Comparison of ENCODE assay signal across 23 mouse cellular contexts in genomic region chr9:117187116-117188034, GRCm38 (mm10).
DNase-seq lines count a peak whose midpoint lies in the region; ATAC-seq lines count a peak whose summit lies in the region.
"Had no signal": no experiment of that assay in that cellular context is flagged by ENCODE, and none has a peak within 500 bp of the region (broad histone marks: within the 10 kb centered on the region; RNA-seq: fewer than 3 reads in every experiment).

No protein-coding gene starts in this region.

- no peak overlapping the region for H3K27ac ChIP-seq in midbrain, embryonic 14.5 days (replicated peaks; ENCODE audit: low read depth, low read length)
- no peak overlapping the region for H3K27ac ChIP-seq in midbrain, embryonic 11.5 days (ENCODE audit: low read depth, low read length)
- H3K27ac ChIP-seq: forebrain, embryonic 12.5 days; hindbrain, embryonic 10.5 days; layer of hippocampus, adult 2 months; limb, embryonic 13.5 days; liver, embryonic 13.5 days; macrophage had no signal

- peak; percentile 55 for DNase-seq in heart, adult 11 months
- DNase-seq in heart, adult 9 months (ENCODE audit: low spot score in 2 of 2): no peak
- DNase-seq in midbrain, embryonic 14.5 days: peak; percentile 58
- DNase-seq in midbrain, embryonic 11.5 days (ENCODE audit: low spot score, missing footprints): no peak
- peak; percentile 23 for DNase-seq in ZHBTc4 (ENCODE audit: low read depth, low spot score)
- DNase-seq in urinary bladder, postnatal 4 days (ENCODE audit: low spot score in 2 of 2): no peak
- no peak for DNase-seq in thymus, postnatal 10 days (ENCODE audit: low spot score in 2 of 2)
- DNase-seq: adrenal gland, postnatal 36 days; cerebellum, adult 11 months; cerebellum, postnatal 36 days; gastrocnemius, postnatal 10 days; heart, postnatal 10 days; kidney, postnatal 25 days; liver, embryonic 13.5 days; lung, adult 2 months; thymus, postnatal 14 days had no signal

- H3K4me2 ChIP-seq in midbrain, embryonic 14.5 days (ENCODE audit: low read length): no peak overlapping the region
- no peak overlapping the region for H3K4me2 ChIP-seq in midbrain, embryonic 11.5 days
- H3K4me2 ChIP-seq: forebrain, embryonic 12.5 days; heart, embryonic 12.5 days; limb, embryonic 13.5 days; liver, embryonic 13.5 days had no signal

- H3K9ac ChIP-seq in midbrain, embryonic 14.5 days (replicated peaks; ENCODE audit: low read length): no peak overlapping the region
- H3K9ac ChIP-seq in midbrain, embryonic 11.5 days (ENCODE audit: low read length): no peak overlapping the region
- H3K9ac ChIP-seq: forebrain, embryonic 12.5 days; heart, embryonic 12.5 days; limb, embryonic 13.5 days; liver, embryonic 13.5 days had no signal

- WGBS in midbrain, embryonic 14.5 days: 77% methylated on average over 15 of the region's 15 CpGs
- 92% methylated on average over 15 of the region's 15 CpGs for WGBS in midbrain, embryonic 11.5 days

- no peak for ATAC-seq in midbrain, embryonic 14.5 days (ENCODE audit: low FRiP score, low TSS enrichment)
- ATAC-seq in midbrain, embryonic 11.5 days (ENCODE audit: low FRiP score): no peak
- ATAC-seq: intestine, postnatal 0 days had no signal

- peaks cover 7% of the 10 kb centered on the region; the same call in 1 of the 2 replicates for H3K4me1 ChIP-seq in midbrain, embryonic 14.5 days (ENCODE audit: control insufficient read depth, insufficient read depth, low read length)
- H3K4me1 ChIP-seq in midbrain, embryonic 11.5 days (ENCODE audit: control insufficient read depth, insufficient read depth, low read length): peaks cover 4% of the 10 kb centered on the region; the same call in 1 of the 2 replicates
- H3K4me1 ChIP-seq: hindbrain, embryonic 10.5 days; liver, embryonic 13.5 days had no signal

- no peaks in the 10 kb centered on the region for H3K9me3 ChIP-seq in midbrain, embryonic 14.5 days (ENCODE audit: control insufficient read depth, low read length)
- no peaks in the 10 kb centered on the region for H3K9me3 ChIP-seq in midbrain, embryonic 11.5 days (ENCODE audit: control insufficient read depth, low read length)
- H3K9me3 ChIP-seq: forebrain, embryonic 12.5 days; limb, embryonic 13.5 days; liver, embryonic 13.5 days had no signal

- no peak overlapping the region for H3K4me3 ChIP-seq in midbrain, embryonic 14.5 days (replicated peaks; ENCODE audit: low read depth, low read length)
- H3K4me3 ChIP-seq in midbrain, embryonic 11.5 days (ENCODE audit: low read depth, low read length): no peak overlapping the region
- H3K4me3 ChIP-seq: forebrain, embryonic 12.5 days; heart, embryonic 12.5 days; hindbrain, embryonic 10.5 days; layer of hippocampus, adult 2 months; limb, embryonic 13.5 days; liver, embryonic 13.5 days had no signal

- H3K36me3 ChIP-seq in midbrain, embryonic 14.5 days (ENCODE audit: control insufficient read depth, insufficient read depth, low read length): no peaks in the 10 kb centered on the region
- H3K36me3 ChIP-seq in midbrain, embryonic 11.5 days (ENCODE audit: control insufficient read depth, insufficient read depth, low read length): no peaks in the 10 kb centered on the region
- H3K36me3 ChIP-seq: forebrain, embryonic 12.5 days; hindbrain, embryonic 10.5 days had no signal

- no peaks in the 10 kb centered on the region for H3K27me3 ChIP-seq in midbrain, embryonic 14.5 days (ENCODE audit: control insufficient read depth, insufficient read depth, low read length)
- H3K27me3 ChIP-seq in midbrain, embryonic 11.5 days (ENCODE audit: control insufficient read depth, insufficient read depth, low read length): no peaks in the 10 kb centered on the region
- H3K27me3 ChIP-seq: forebrain, embryonic 12.5 days; heart, embryonic 12.5 days; limb, embryonic 13.5 days; liver, embryonic 13.5 days had no signal

Comparison
In these comparisons a context has a peak if more than half of its experiments do, and no peak if none do; other contexts are left out.
1. DNase-seq: peak in heart, adult 11 months (single experiment), midbrain, embryonic 14.5 days (single experiment) and ZHBTc4 (single experiment); none in heart, adult 9 months (0 of 2), midbrain, embryonic 11.5 days (single experiment), urinary bladder, postnatal 4 days (0 of 2) and thymus, postnatal 10 days (0 of 2).